Mouse (Mus musculus) spleen, adult 2 months (tissue): Measurements from ENCODE around the gene Arhgap10. TPM values are rescaled to one million over a fixed set of nuclear protein-coding genes. Genes with fewer than 3 reads are reported as not detected.

Source experiments
- DNase-seq, 2 experiments: peaks; one replicate each; pipeline versions ENCODE4 v3.0.0 to v3.0.0-alpha.2; 2012 to 2021; ENCODE audit warnings: low spot score in 2 of 2, low read depth in 1 of 2
- H3K27ac ChIP-seq: fragments of 200-500 bp; 2 replicates; pipeline ENCODE4 v1.5.1; 2012; ENCODE audit warnings: low read length, inconsistent platforms; ENCODE audit not compliant: insufficient read depth
- H3K27me3 ChIP-seq: fragments of 200-500 bp; 2 replicates; pipeline ENCODE4 v1.6.1; 2012; ENCODE audit warnings: mild to moderate bottlenecking, moderate library complexity, low read length, inconsistent platforms; ENCODE audit not compliant: control insufficient read depth, insufficient read depth
- H3K36me3 ChIP-seq: fragments of 200-500 bp; 2 replicates; pipeline ENCODE4 v1.6.1; 2012; ENCODE audit warnings: mild to moderate bottlenecking, low read length, inconsistent platforms; ENCODE audit not compliant: control insufficient read depth, insufficient read depth
- H3K4me1 ChIP-seq: fragments of 200-500 bp; 2 replicates; pipeline ENCODE4 v1.6.1; 2011; ENCODE audit warnings: inconsistent platforms; ENCODE audit not compliant: control insufficient read depth, insufficient read depth, insufficient read length
- H3K4me3 ChIP-seq: fragments of 200-500 bp; 2 replicates; pipeline ENCODE4 v1.5.1; 2011; ENCODE audit warnings: mild to moderate bottlenecking, inconsistent platforms; ENCODE audit not compliant: insufficient read depth, insufficient read length; ENCODE audit errors: extremely low read depth
- CTCF ChIP-seq: fragments of 200-500 bp; IDR thresholded peaks from 2 replicates; pipeline ENCODE4 v1.5.1; 2011; ENCODE audit warnings: mild to moderate bottlenecking, inconsistent platforms; ENCODE audit not compliant: insufficient read depth, insufficient read length, insufficient replicate concordance; ENCODE audit errors: extremely low read depth
- POLR2A ChIP-seq: fragments of 200-500 bp; IDR thresholded peaks from 2 replicates; pipeline ENCODE4 v1.6.1; 2011; ENCODE audit warnings: low read depth, low read length, inconsistent platforms
- WGBS: fragments of 180-500 bp; shearing (Covaris S2); methylation state at CpG from one replicate; pipeline ENCODE4 v1.1.7; 2018; 5-methylcytosine and 5-hydroxymethylcytosine counted together
- polyA plus RNA-seq: library from polyadenylated mRNA; depleted of rRNA; stranded (reverse); fragments of >200 nt; gene quantifications from 2 replicates; pipeline ENCODE4 v1.2.3, GENCODE M21; 2012

Arhgap10 gene
- polyA plus RNA-seq, 1 experiment = 4.3 TPM

DNA sequence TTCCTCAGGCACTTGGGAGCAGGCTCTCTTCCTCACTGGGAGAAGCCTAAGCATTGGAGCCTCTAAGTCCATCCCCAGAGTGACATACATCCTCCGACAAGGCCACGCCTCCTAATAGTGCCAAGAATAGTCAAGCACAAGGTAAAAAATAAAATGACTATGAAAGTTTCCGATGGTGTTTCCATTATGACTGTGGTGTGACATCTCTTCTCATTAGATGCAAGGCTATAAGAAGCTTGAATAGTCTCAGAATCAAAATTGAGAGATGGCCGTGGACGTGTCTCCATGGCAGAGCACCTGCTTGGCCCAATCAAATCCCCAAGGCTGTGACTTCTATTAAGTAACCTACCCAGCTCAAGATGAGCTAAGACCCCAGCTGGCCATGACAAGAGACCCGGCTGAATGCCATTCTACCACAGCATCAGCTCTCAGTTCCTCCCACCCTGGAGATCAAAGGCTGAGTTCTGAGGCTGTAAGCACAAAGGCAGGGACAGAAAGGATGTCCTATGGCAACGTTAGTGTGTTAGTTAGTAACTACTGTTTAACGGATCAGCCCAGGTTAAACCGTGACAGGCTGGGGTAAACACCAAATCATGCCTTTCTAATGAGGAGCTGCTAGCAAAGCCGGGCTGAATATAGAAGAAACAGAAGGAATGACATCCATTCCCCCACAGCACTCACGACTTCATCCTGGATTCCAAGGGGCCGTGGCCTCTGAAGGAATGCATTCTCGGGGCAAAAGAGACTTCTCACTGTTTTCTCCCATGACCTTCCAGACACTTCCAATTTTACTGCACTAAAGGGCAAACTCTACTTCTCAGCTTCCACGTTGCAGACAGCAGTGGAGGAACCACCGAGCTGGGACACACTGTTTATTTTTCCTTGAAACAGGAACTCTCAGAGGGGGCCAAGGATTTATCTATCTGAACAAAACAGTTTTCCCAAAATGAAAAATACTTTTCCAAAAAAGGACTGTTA is 81.5 kb downstream of the Arhgap10 start:
- TF ChIP-seq CTCF (no peak), POLR2A (no peak)
- DNase-seq = no peak
- H3K27ac ChIP-seq = no peak overlapping the region
- no peaks in the 10 kb centered on the region for H3K36me3 ChIP-seq
- no peak overlapping the region for H3K4me3 ChIP-seq
- no peaks in the 10 kb centered on the region for H3K27me3 ChIP-seq
- no peaks in the 10 kb centered on the region; the same call in 1 of the 2 replicates for H3K4me1 ChIP-seq
- 58% methylated on average over 15 of the region's 15 CpGs for WGBS

DNA sequence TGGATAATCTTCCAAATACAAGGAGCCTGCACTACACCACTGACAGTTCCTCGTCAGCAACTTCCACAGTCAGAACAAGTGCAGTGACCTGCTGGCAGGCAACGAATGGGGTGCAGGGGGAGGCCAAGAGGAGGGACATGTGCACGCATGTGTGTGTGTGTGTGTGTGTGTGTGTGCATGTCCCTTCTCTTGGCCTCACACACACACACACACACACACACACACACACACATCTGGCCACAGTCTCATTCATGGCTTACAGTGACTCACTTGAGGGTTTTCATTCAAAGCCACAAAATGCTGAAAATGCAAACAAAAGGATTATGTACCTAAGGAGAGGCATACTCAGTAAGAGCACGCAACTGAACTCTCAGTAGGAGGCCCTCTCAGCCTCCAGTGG is 84.5 kb downstream of the Arhgap10 start:
- WGBS = 71% methylated on average over 4 of the region's 4 CpGs
- Histone ChIP-seq H3K36me3 (no peaks in the 10 kb centered on the region), H3K27ac (no peak overlapping the region), H3K4me3 (no peak overlapping the region), H3K4me1 (no peaks in the 10 kb centered on the region; the same call in 1 of the 2 replicates), H3K27me3 (no peaks in the 10 kb centered on the region)
- no peak for DNase-seq
- TF ChIP-seq POLR2A (no peak), CTCF (no peak)

DNA sequence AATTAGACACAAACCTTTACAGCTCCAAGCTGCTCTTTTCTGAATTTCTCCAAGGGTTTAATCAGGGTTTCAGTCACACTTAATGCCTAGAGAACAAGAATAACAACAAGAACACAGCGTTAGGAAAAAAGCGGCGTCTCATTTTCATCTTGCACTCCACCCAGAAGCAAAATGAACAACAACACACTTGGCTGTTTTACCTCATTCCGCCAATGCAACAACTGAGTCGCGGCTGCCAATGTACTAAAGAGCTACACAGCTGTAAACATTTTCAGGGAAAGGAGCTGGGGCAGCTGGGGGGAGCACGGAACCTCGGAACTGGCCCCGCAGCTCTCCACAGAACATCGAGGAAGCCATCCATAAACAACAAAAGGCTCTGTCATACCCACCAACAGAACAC is 85.0 kb downstream of the Arhgap10 start:
- no peaks in the 10 kb centered on the region for H3K27me3 ChIP-seq
- no peak overlapping the region for H3K27ac ChIP-seq
- 86% methylated on average over 10 of the region's 10 CpGs for WGBS
- no peak for TF ChIP-seq POLR2A
- no peak for TF ChIP-seq CTCF
- DNase-seq = no peak
- H3K4me1 ChIP-seq = no peaks in the 10 kb centered on the region; the same call in 1 of the 2 replicates
- H3K36me3 ChIP-seq = no peaks in the 10 kb centered on the region
- H3K4me3 ChIP-seq = no peak overlapping the region

DNA sequence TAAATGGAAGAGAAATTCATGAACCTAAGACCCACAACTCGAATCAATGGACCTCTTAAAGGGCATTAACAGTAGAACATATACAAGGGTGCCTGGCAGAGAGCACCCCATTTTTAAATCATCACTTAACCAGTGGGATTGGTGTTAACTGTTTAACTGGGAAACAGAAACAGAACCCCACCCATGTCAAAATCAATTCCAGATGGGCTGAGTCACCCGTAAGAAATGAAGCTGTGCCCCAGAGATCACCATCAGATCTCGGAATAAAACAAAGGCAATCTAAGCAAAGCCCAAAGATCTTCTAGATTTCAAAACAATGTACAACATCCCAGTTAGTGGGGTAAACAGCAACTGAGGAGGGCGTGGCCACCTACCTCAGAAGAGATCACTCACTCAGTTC is 89.3 kb downstream of the Arhgap10 start:
- Histone ChIP-seq H3K4me3 (no peak overlapping the region), H3K27me3 (no peaks in the 10 kb centered on the region), H3K4me1 (peaks cover 4% of the 10 kb centered on the region; the same call in 1 of the 2 replicates), H3K36me3 (no peaks in the 10 kb centered on the region), H3K27ac (no peak overlapping the region)
- no peak for DNase-seq
- TF ChIP-seq POLR2A (no peak), CTCF (no peak)
- WGBS = 90% methylated on average over 4 of the region's 4 CpGs

DNA sequence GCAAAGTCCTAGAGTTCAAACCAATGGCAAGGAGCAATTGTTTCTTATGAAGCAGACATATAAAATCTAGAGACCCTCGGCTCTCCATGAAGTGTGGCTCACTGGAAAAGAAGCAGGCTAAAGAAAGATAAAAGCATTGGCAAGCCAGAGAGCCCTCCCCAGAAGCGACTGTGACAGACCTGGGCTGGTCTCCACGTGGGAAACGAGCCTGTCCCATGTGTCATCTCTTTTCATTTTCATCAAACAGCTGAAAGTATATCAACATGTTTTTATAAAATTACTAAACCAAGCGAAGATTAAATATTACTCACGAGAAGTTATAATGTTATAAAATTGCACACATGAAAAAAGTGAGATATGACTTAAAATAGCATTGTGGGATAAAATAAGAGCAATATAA is 89.7 kb downstream of the Arhgap10 start:
- DNase-seq = no peak
- Histone ChIP-seq H3K4me3 (no peak overlapping the region), H3K4me1 (peaks cover 8% of the 10 kb centered on the region; the same call in 1 of the 2 replicates), H3K27ac (no peak overlapping the region), H3K27me3 (no peaks in the 10 kb centered on the region), H3K36me3 (no peaks in the 10 kb centered on the region)
- no peak for TF ChIP-seq POLR2A
- no peak for TF ChIP-seq CTCF
- 86% methylated on average over 6 of the region's 6 CpGs for WGBS

DNA sequence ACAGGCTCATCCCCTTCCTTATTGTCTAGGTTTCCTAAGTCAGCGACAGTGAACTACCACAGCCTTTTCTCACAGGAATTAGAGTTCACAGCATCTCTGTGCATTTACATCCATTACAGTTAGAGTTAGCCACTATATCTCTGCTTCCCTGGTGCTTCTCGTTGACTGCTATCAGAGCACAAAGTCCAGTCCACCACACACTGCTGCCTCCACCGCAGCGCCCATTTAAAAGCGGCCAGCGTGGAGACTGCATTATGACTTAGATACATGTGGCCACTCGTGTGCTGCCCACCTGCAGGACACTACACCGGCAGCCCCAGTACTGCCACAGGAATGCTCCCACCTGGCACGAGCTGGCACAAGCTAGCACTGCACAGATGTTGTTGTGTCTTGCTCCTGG is 90.3 kb downstream of the Arhgap10 start:
- H3K27me3 ChIP-seq = no peaks in the 10 kb centered on the region
- DNase-seq = no peak
- no peak overlapping the region for H3K4me3 ChIP-seq
- WGBS = 97% methylated on average over 9 of the region's 9 CpGs
- H3K36me3 ChIP-seq = no peaks in the 10 kb centered on the region
- H3K27ac ChIP-seq = no peak overlapping the region
- TF ChIP-seq CTCF = no peak
- no peak for TF ChIP-seq POLR2A
- H3K4me1 ChIP-seq = peaks cover 11% of the 10 kb centered on the region; the same call in 1 of the 2 replicates

DNA sequence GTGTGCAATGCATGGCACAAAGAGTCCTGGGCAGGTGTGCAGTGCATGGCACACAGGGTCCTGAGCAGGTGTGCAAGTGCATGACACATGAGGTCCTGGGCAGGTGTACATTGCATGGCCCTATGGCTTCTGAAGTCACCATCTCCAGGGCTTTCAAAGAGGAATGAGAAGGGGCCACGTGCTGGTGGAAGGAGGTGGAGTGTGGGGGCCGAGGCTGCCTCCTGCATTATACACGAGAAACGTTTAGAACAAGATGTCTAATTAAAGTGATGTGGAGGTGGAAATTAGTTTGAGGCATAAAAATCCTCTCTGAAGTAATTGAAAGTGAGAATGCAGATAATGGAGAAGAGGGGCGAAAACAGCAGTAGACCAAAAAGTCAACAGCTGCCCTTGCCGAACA is 93.9 kb downstream of the Arhgap10 start:
- 38% methylated on average over 4 of the region's 6 CpGs for WGBS
- H3K36me3 ChIP-seq = no peaks in the 10 kb centered on the region
- DNase-seq = no peak

More for the DNA sequence above, 93.9 kb downstream of the Arhgap10 start:
- H3K27ac ChIP-seq = no peak overlapping the region
- no peak for TF ChIP-seq CTCF
- no peak for TF ChIP-seq POLR2A
- H3K4me1 ChIP-seq = peaks cover 11% of the 10 kb centered on the region; the same call in 1 of the 2 replicates
- H3K27me3 ChIP-seq = no peaks in the 10 kb centered on the region
- no peak overlapping the region for H3K4me3 ChIP-seq
